Mouse (Mus musculus): Measurements from ENCODE around the gene Lta. TPM values are rescaled to one million over a fixed set of nuclear protein-coding genes. Genes with fewer than 3 reads are reported as not detected.

Lta gene
- polyA plus RNA-seq, 1 experiment from 2014 or later = not detected

GRCm38 (mm10) chr17:35163326-35164081 lies 41.6 kb downstream of the Lta start:
- peak overlapping the region; percentile 98 for H3K4me3 ChIP-seq
- ATAC-seq (ENCODE audit: insufficient number of reproducible peaks, low FRiP score) = no peak
- peaks cover 34% of the 10 kb centered on the region for H3K4me1 ChIP-seq (replicated peaks)
- H3K9ac ChIP-seq = peak overlapping the region; percentile 100
- 12% methylated on average over 8 of the region's 8 CpGs for WGBS
- no peaks in the 10 kb centered on the region for H3K27me3 ChIP-seq (replicated peaks)
- peak overlapping the region; percentile 96 for H3K27ac ChIP-seq (ENCODE audit: poor library complexity, severe bottlenecking)
- H3K36me3 ChIP-seq = peaks cover 41% of the 10 kb centered on the region
- peak overlapping the region; percentile 87 for H3K4me2 ChIP-seq
- H3K9me3 ChIP-seq (replicated peaks) = no peaks in the 10 kb centered on the region

- ATAC-seq (ENCODE audit: insufficient number of reproducible peaks, low FRiP score) = no peak
- Histone ChIP-seq H3K27me3 (replicated peaks) (no peaks in the 10 kb centered on the region), H3K27ac (ENCODE audit: poor library complexity, severe bottlenecking) (no peak overlapping the region), H3K36me3 (peaks cover 49% of the 10 kb centered on the region), H3K4me1 (replicated peaks) (peaks cover 34% of the 10 kb centered on the region), H3K4me2 (peak overlapping the region; percentile 87), H3K4me3 (peak overlapping the region; percentile 98), H3K9me3 (replicated peaks) (no peaks in the 10 kb centered on the region), H3K9ac (peak overlapping the region; percentile 100)
- 42% methylated on average over 12 of the region's 12 CpGs for WGBS
Measured at GRCm38 (mm10) chr17:35162730-35163129, 42.4 kb downstream of the Lta start.

GRCm38 (mm10) chr17:35162121-35162520 lies 43.0 kb downstream of the Lta start:
- H3K27ac ChIP-seq (ENCODE audit: poor library complexity, severe bottlenecking) = no peak overlapping the region
- 73% methylated on average over 14 of the region's 14 CpGs for WGBS

GRCm38 (mm10) chr17:35161421-35161820 lies 43.7 kb downstream of the Lta start:
- no peak for ATAC-seq (ENCODE audit: insufficient number of reproducible peaks, low FRiP score)
- Histone ChIP-seq H3K9ac (peak overlapping the region; percentile 100), H3K4me3 (peak overlapping the region; percentile 98; the same call in 1 of the 2 replicates), H3K27ac (ENCODE audit: poor library complexity, severe bottlenecking) (no peak overlapping the region), H3K27me3 (replicated peaks) (no peaks in the 10 kb centered on the region), H3K36me3 (peaks cover 62% of the 10 kb centered on the region), H3K9me3 (replicated peaks) (no peaks in the 10 kb centered on the region), H3K4me2 (peak overlapping the region; percentile 87; the same call in 1 of the 2 replicates), H3K4me1 (replicated peaks) (peaks cover 31% of the 10 kb centered on the region)
- WGBS = 78% methylated on average over 11 of the region's 11 CpGs

More at GRCm38 (mm10) chr17:35162121-35162520, 43.0 kb downstream of the Lta start:
- H3K4me3 ChIP-seq = peak overlapping the region; percentile 98
- H3K36me3 ChIP-seq = peaks cover 55% of the 10 kb centered on the region
- H3K4me1 ChIP-seq (replicated peaks) = peaks cover 34% of the 10 kb centered on the region
- no peaks in the 10 kb centered on the region for H3K9me3 ChIP-seq (replicated peaks)
- no peaks in the 10 kb centered on the region for H3K27me3 ChIP-seq (replicated peaks)
- peak overlapping the region; percentile 100 for H3K9ac ChIP-seq
- H3K4me2 ChIP-seq = peak overlapping the region; percentile 87
- no peak for ATAC-seq (ENCODE audit: insufficient number of reproducible peaks, low FRiP score)

- H3K9ac ChIP-seq = no peak overlapping the region
- no peak overlapping the region for H3K27ac ChIP-seq (ENCODE audit: poor library complexity, severe bottlenecking)
- no peaks in the 10 kb centered on the region for H3K9me3 ChIP-seq (replicated peaks)
- 87% methylated on average over 7 of the region's 7 CpGs for WGBS
- H3K4me1 ChIP-seq (replicated peaks) = peaks cover 24% of the 10 kb centered on the region
- no peak overlapping the region for H3K4me2 ChIP-seq
- peaks cover 80% of the 10 kb centered on the region for H3K36me3 ChIP-seq
- no peak overlapping the region for H3K4me3 ChIP-seq
- ATAC-seq (ENCODE audit: insufficient number of reproducible peaks, low FRiP score) = no peak
- no peaks in the 10 kb centered on the region for H3K27me3 ChIP-seq (replicated peaks)
Measured at GRCm38 (mm10) chr17:35159638-35160037, 45.5 kb downstream of the Lta start.

- Histone ChIP-seq H3K9me3 (replicated peaks) (no peaks in the 10 kb centered on the region), H3K27ac (ENCODE audit: poor library complexity, severe bottlenecking) (no peak overlapping the region), H3K4me2 (no peak overlapping the region), H3K4me3 (no peak overlapping the region), H3K27me3 (replicated peaks) (no peaks in the 10 kb centered on the region), H3K36me3 (peaks cover 86% of the 10 kb centered on the region), H3K9ac (no peak overlapping the region), H3K4me1 (replicated peaks) (peaks cover 24% of the 10 kb centered on the region)
- 91% methylated on average over 16 of the region's 16 CpGs for WGBS
- no peak for ATAC-seq (ENCODE audit: insufficient number of reproducible peaks, low FRiP score)
Measured at GRCm38 (mm10) chr17:35158850-35159593, 46.1 kb downstream of the Lta start.

GRCm38 (mm10) chr17:35157661-35158175 lies 47.4 kb downstream of the Lta start:
- Histone ChIP-seq H3K36me3 (peaks cover 99% of the 10 kb centered on the region), H3K27me3 (replicated peaks) (no peaks in the 10 kb centered on the region), H3K4me1 (replicated peaks) (peaks cover 16% of the 10 kb centered on the region), H3K4me2 (no peak overlapping the region), H3K9me3 (replicated peaks) (no peaks in the 10 kb centered on the region), H3K9ac (no peak overlapping the region), H3K4me3 (no peak overlapping the region), H3K27ac (ENCODE audit: poor library complexity, severe bottlenecking) (no peak overlapping the region)
- 93% methylated on average over 8 of the region's 8 CpGs for WGBS
- ATAC-seq (ENCODE audit: insufficient number of reproducible peaks, low FRiP score) = no peak

GRCm38 (mm10) chr17:35157254-35157653 lies 47.9 kb downstream of the Lta start:
- H3K9me3 ChIP-seq (replicated peaks) = no peaks in the 10 kb centered on the region
- peaks cover 12% of the 10 kb centered on the region for H3K4me1 ChIP-seq (replicated peaks)
- peaks cover 100% of the 10 kb centered on the region for H3K36me3 ChIP-seq
- H3K4me2 ChIP-seq = no peak overlapping the region
- no peak overlapping the region for H3K4me3 ChIP-seq
- no peak overlapping the region for H3K9ac ChIP-seq
- no peak overlapping the region for H3K27ac ChIP-seq (ENCODE audit: poor library complexity, severe bottlenecking)
- no peak for ATAC-seq (ENCODE audit: insufficient number of reproducible peaks, low FRiP score)
- WGBS = 87% methylated on average over 8 of the region's 8 CpGs
- H3K27me3 ChIP-seq (replicated peaks) = no peaks in the 10 kb centered on the region

- Histone ChIP-seq H3K27me3 (replicated peaks) (no peaks in the 10 kb centered on the region), H3K27ac (ENCODE audit: poor library complexity, severe bottlenecking) (no peak overlapping the region), H3K4me1 (replicated peaks) (peaks cover 6% of the 10 kb centered on the region), H3K9ac (no peak overlapping the region), H3K9me3 (replicated peaks) (no peaks in the 10 kb centered on the region), H3K4me2 (no peak overlapping the region), H3K4me3 (no peak overlapping the region), H3K36me3 (peaks cover 100% of the 10 kb centered on the region)
- no peak for ATAC-seq (ENCODE audit: insufficient number of reproducible peaks, low FRiP score)
- WGBS = 90% methylated on average over 33 of the region's 33 CpGs
Measured at GRCm38 (mm10) chr17:35156461-35157200, 48.5 kb downstream of the Lta start.

GRCm38 (mm10) chr17:35155451-35155850 lies 49.7 kb downstream of the Lta start:
- no peaks in the 10 kb centered on the region for H3K9me3 ChIP-seq (replicated peaks)
- H3K4me1 ChIP-seq (replicated peaks) = no peaks in the 10 kb centered on the region
- H3K27me3 ChIP-seq (replicated peaks) = no peaks in the 10 kb centered on the region
- 94% methylated on average over 12 of the region's 12 CpGs for WGBS
- no peak overlapping the region for H3K4me2 ChIP-seq
- ATAC-seq (ENCODE audit: insufficient number of reproducible peaks, low FRiP score) = no peak
- peaks cover 98% of the 10 kb centered on the region for H3K36me3 ChIP-seq
- no peak overlapping the region for H3K27ac ChIP-seq (ENCODE audit: poor library complexity, severe bottlenecking)
- H3K4me3 ChIP-seq = no peak overlapping the region
- H3K9ac ChIP-seq = no peak overlapping the region

- WGBS = 85% methylated on average over 7 of the region's 7 CpGs
- Histone ChIP-seq H3K9me3 (replicated peaks) (no peaks in the 10 kb centered on the region), H3K36me3 (peaks cover 98% of the 10 kb centered on the region), H3K4me3 (no peak overlapping the region), H3K9ac (no peak overlapping the region), H3K27me3 (replicated peaks) (no peaks in the 10 kb centered on the region), H3K4me1 (replicated peaks) (no peaks in the 10 kb centered on the region), H3K27ac (ENCODE audit: poor library complexity, severe bottlenecking) (no peak overlapping the region; the same call in 1 of the 2 replicates), H3K4me2 (no peak overlapping the region)
- ATAC-seq (ENCODE audit: insufficient number of reproducible peaks, low FRiP score) = no peak
Measured at GRCm38 (mm10) chr17:35154616-35155015, 50.5 kb downstream of the Lta start.

Data from heart, embryonic 12.5 days (tissue).